Mouse (Mus musculus) lung, embryonic 15.5 days (tissue): ENCODE measurements around the gene Hectd1. TPM values are rescaled to one million over a fixed set of nuclear protein-coding genes. Genes with fewer than 3 reads are reported as not detected.

ENCODE experiments used
- ATAC-seq: fragments of 200-750 bp; cut with Nextera tagmentation; 2 replicates; pipeline ENCODE4 v1.8.0; 2017; ENCODE audit warnings: moderate number of reproducible peaks, borderline replicate concordance; ENCODE audit not compliant: low FRiP score, low TSS enrichment; ENCODE audit errors: extremely low read depth
- H3K27ac ChIP-seq: fragments of 300-500 bp; sonication (generic); 2 replicates; pipeline ENCODE4 v1.5.1; 2015; ENCODE audit warnings: moderate library complexity, mild to moderate bottlenecking, inconsistent platforms
- H3K27me3 ChIP-seq: fragments of 300-500 bp; sonication (generic); 2 replicates; pipeline ENCODE4 v1.6.1; 2015; ENCODE audit warnings: inconsistent platforms
- H3K36me3 ChIP-seq: fragments of 300-500 bp; sonication (generic); 2 replicates; pipeline ENCODE4 v1.6.1; 2015; ENCODE audit warnings: inconsistent platforms
- H3K4me1 ChIP-seq: fragments of 300-500 bp; sonication (generic); 2 replicates; pipeline ENCODE4 v1.6.1; 2015; ENCODE audit warnings: inconsistent platforms
- H3K4me2 ChIP-seq: fragments of 300-500 bp; sonication (generic); 2 replicates; pipeline ENCODE4 v1.6.1; 2015; ENCODE audit warnings: inconsistent platforms, mild to moderate bottlenecking, moderate library complexity
- H3K4me3 ChIP-seq: fragments of 300-500 bp; sonication (generic); 2 replicates; pipeline ENCODE4 v1.5.1; 2015; ENCODE audit warnings: mild to moderate bottlenecking, inconsistent platforms
- H3K9ac ChIP-seq: fragments of 300-500 bp; sonication (generic); 2 replicates; pipeline ENCODE4 v1.6.1; 2015; ENCODE audit warnings: inconsistent platforms
- H3K9me3 ChIP-seq: fragments of 300-500 bp; sonication (generic); 2 replicates; pipeline ENCODE4 v1.6.1; 2016; ENCODE audit warnings: inconsistent platforms
- WGBS: fragments of 180-500 bp; shearing (Covaris S2); methylation state at CpG from one replicate; pipeline ENCODE4 v1.1.7; 2015; 5-methylcytosine and 5-hydroxymethylcytosine counted together
- polyA plus RNA-seq: library from polyadenylated mRNA; unstranded; fragments of >200 nt; fragmentation: Nextera tagmentation; extraction: Ambion mirVana; gene quantifications from 2 replicates; pipeline ENCODE4 v1.2.1, GENCODE M21; 2015

The Hectd1 gene
- 34.2 and 39.0 TPM in 2 replicates for polyA plus RNA-seq

- Histone ChIP-seq H3K4me3 (peak within 1 kb of the TSS; percentile 99), H3K9me3 (no peaks in the 10 kb centered on the region), H3K4me2 (peak within 1 kb of the TSS; percentile 65), H3K9ac (peak within 1 kb of the TSS; percentile 100), H3K27ac (peak within 1 kb of the TSS; percentile 99), H3K4me1 (peaks cover 16% of the 10 kb centered on the region), H3K36me3 (peaks cover 10% of the 10 kb centered on the region; the same call in 1 of the 2 replicates), H3K27me3 (no peaks in the 10 kb centered on the region)
- ATAC-seq = peak; percentile 96
- under 1% methylated on average over 76 of the region's 114 CpGs for WGBS
Observed at GRCm38 (mm10) chr12:51829290-51830076, at the start of gene Hectd1. Hectd1 (minus strand) TSS chr12:51829536.

- no peak overlapping the region for H3K27ac ChIP-seq
- H3K36me3 ChIP-seq = no peaks in the 10 kb centered on the region
- ATAC-seq = no peak
- H3K4me1 ChIP-seq = no peaks in the 10 kb centered on the region
- no peak overlapping the region for H3K9ac ChIP-seq
- H3K27me3 ChIP-seq = no peaks in the 10 kb centered on the region
- H3K9me3 ChIP-seq = no peaks in the 10 kb centered on the region
- no peak overlapping the region for H3K4me2 ChIP-seq
- WGBS = 51% methylated on average over 11 of the region's 11 CpGs
- no peak overlapping the region for H3K4me3 ChIP-seq
Observed at GRCm38 (mm10) chr12:51871446-51872144, 42.3 kb upstream of the Hectd1 start.

- no peaks in the 10 kb centered on the region for H3K9me3 ChIP-seq
- no peak overlapping the region for H3K4me3 ChIP-seq
- H3K27ac ChIP-seq = no peak overlapping the region
- no peaks in the 10 kb centered on the region for H3K36me3 ChIP-seq
- H3K4me1 ChIP-seq = peaks cover 15% of the 10 kb centered on the region
- H3K9ac ChIP-seq = no peak overlapping the region
- no peak overlapping the region for H3K4me2 ChIP-seq
- H3K27me3 ChIP-seq = no peaks in the 10 kb centered on the region
- WGBS = 65% methylated on average over 3 of the region's 3 CpGs
- ATAC-seq = no peak
Observed at GRCm38 (mm10) chr12:51869511-51869910, 40.2 kb upstream of the Hectd1 start.

GRCm38 (mm10) chr12:51867076-51867475, 37.7 kb upstream of the Hectd1 start:
- Histone ChIP-seq H3K4me1 (peaks cover 21% of the 10 kb centered on the region), H3K9me3 (no peaks in the 10 kb centered on the region), H3K27ac (no peak overlapping the region), H3K4me2 (no peak overlapping the region), H3K9ac (no peak overlapping the region), H3K4me3 (no peak overlapping the region), H3K27me3 (no peaks in the 10 kb centered on the region), H3K36me3 (no peaks in the 10 kb centered on the region)
- no peak for ATAC-seq
- WGBS = 70% methylated on average over 8 of the region's 8 CpGs

GRCm38 (mm10) chr12:51866226-51866910, 37.0 kb upstream of the Hectd1 start:
- Histone ChIP-seq H3K4me2 (no peak overlapping the region), H3K9ac (no peak overlapping the region), H3K4me3 (no peak overlapping the region), H3K4me1 (peaks cover 21% of the 10 kb centered on the region), H3K9me3 (no peaks in the 10 kb centered on the region), H3K27me3 (no peaks in the 10 kb centered on the region), H3K36me3 (no peaks in the 10 kb centered on the region), H3K27ac (no peak overlapping the region)
- WGBS = 53% methylated on average over 13 of the region's 13 CpGs
- ATAC-seq = no peak

- Histone ChIP-seq H3K36me3 (no peaks in the 10 kb centered on the region), H3K9ac (no peak overlapping the region), H3K4me3 (no peak overlapping the region), H3K4me1 (peaks cover 21% of the 10 kb centered on the region), H3K27ac (no peak overlapping the region), H3K4me2 (no peak overlapping the region), H3K9me3 (no peaks in the 10 kb centered on the region), H3K27me3 (no peaks in the 10 kb centered on the region)
- ATAC-seq = peak; percentile 74; the same call in 1 of the 2 replicates
- 45% methylated on average over 4 of the region's 4 CpGs for WGBS
Observed at GRCm38 (mm10) chr12:51865790-51866179, 36.4 kb upstream of the Hectd1 start.

GRCm38 (mm10) chr12:51865061-51865789, 35.9 kb upstream of the Hectd1 start:
- ATAC-seq = no peak
- WGBS = 46% methylated on average over 9 of the region's 9 CpGs
- peaks cover 21% of the 10 kb centered on the region for H3K4me1 ChIP-seq
- no peak overlapping the region for H3K27ac ChIP-seq
- no peaks in the 10 kb centered on the region for H3K9me3 ChIP-seq
- H3K4me2 ChIP-seq = no peak overlapping the region
- H3K27me3 ChIP-seq = no peaks in the 10 kb centered on the region
- no peaks in the 10 kb centered on the region for H3K36me3 ChIP-seq
- H3K4me3 ChIP-seq = no peak overlapping the region
- no peak overlapping the region for H3K9ac ChIP-seq

GRCm38 (mm10) chr12:51863116-51864002, 34.0 kb upstream of the Hectd1 start:
- no peaks in the 10 kb centered on the region for H3K36me3 ChIP-seq
- WGBS = 72% methylated on average over 14 of the region's 14 CpGs
- no peak for ATAC-seq
- peak overlapping the region; percentile 29; the same call in 1 of the 2 replicates for H3K4me2 ChIP-seq
- H3K9ac ChIP-seq = no peak overlapping the region
- H3K4me1 ChIP-seq = peaks cover 21% of the 10 kb centered on the region
- no peaks in the 10 kb centered on the region for H3K9me3 ChIP-seq
- no peak overlapping the region for H3K4me3 ChIP-seq
- no peak overlapping the region for H3K27ac ChIP-seq
- no peaks in the 10 kb centered on the region for H3K27me3 ChIP-seq

GRCm38 (mm10) chr12:51858134-51859028, 29.0 kb upstream of the Hectd1 start:
- ATAC-seq = no peak
- Histone ChIP-seq H3K4me2 (no peak overlapping the region), H3K4me1 (no peaks in the 10 kb centered on the region), H3K27ac (no peak overlapping the region), H3K27me3 (no peaks in the 10 kb centered on the region), H3K9ac (no peak overlapping the region), H3K9me3 (no peaks in the 10 kb centered on the region), H3K36me3 (no peaks in the 10 kb centered on the region), H3K4me3 (no peak overlapping the region)
- 74% methylated on average over 13 of the region's 13 CpGs for WGBS

GRCm38 (mm10) chr12:51856768-51857295, 27.5 kb upstream of the Hectd1 start:
- Histone ChIP-seq H3K27ac (no peak overlapping the region), H3K4me1 (no peaks in the 10 kb centered on the region), H3K36me3 (no peaks in the 10 kb centered on the region), H3K9ac (no peak overlapping the region), H3K9me3 (no peaks in the 10 kb centered on the region), H3K4me3 (no peak overlapping the region), H3K4me2 (no peak overlapping the region), H3K27me3 (no peaks in the 10 kb centered on the region)
- ATAC-seq = no peak
- WGBS = 73% methylated on average over 8 of the region's 8 CpGs
